Mouse (Mus musculus) testis, adult 2 months (tissue): ENCODE measurements at regions not wholly inside any gene's neighbourhood (a gene's known extent, or its start where the extent isn't known, plus 50 kb on each side); places are given as distances from the start of the nearest gene placed in this dataset.

Experiments
- CTCF ChIP-seq: fragments of 200-500 bp; IDR thresholded peaks from 2 replicates; pipeline ENCODE4 v1.5.1; 2012; ENCODE audit warnings: low read depth, mild to moderate bottlenecking, inconsistent platforms, low read length, moderate library complexity; ENCODE audit not compliant: control insufficient read depth, insufficient read depth, insufficient replicate concordance
- POLR2A ChIP-seq: fragments of 200-500 bp; IDR thresholded peaks from 2 replicates; pipeline ENCODE4 v1.6.1; 2012; ENCODE audit warnings: low read depth, mild to moderate bottlenecking, inconsistent platforms, low read length, moderate library complexity; ENCODE audit not compliant: control insufficient read depth

DNA sequence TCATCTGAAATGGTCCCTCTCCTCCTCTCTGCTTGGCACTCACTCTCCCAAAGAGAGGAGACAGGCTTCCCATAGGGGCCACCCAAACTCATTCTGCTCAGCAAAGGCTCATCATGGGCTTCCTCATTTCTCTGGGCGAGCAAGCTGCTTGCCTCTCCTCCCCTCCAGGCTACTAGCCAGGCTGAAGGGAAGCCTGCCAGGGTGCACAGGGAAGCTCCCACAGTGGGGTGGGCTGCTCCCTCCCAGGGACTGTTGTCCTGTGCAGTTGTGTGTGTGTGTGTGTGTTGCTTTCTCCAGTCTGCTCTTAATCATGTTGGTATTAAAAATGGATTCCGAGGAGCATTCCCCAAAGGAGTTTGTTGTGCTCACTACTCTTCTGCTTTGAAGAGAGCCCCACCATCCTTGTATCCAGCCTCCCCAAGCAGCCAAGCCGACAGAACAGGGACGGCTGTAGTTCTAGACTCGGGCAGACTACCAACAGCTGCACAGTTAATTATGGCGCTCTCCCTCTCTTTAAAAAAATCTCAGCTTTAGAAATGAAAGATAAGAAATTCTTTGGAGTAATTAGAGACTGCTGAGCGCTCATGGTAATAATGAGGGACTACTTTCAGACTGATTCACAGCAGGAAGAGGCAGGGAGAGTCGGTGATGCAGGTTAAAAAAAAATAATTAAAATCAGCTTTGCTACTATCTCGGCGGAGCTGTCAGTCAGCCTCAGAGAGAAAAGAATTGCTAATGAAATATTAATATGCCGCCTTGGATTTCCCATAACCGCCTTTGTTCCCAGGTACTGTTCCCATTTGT is 417.0 kb downstream of the Cmpk2 start:
- TF ChIP-seq CTCF (no peak), POLR2A (no peak)
